Mouse (Mus musculus): ENCODE measurements around the gene Grb7. TPM values are rescaled to one million over a fixed set of nuclear protein-coding genes. Genes with fewer than 3 reads are reported as not detected.

Grb7 gene
- total RNA-seq, 2 experiments from 2014 or later = 0.21 to 0.30 TPM

- no peak for DNase-seq
These were observed 24.6 kb downstream of the Grb7 start for GRCm38 (mm10) chr11:98470795-98471194.

GRCm38 (mm10) chr11:98472696-98473095 is 26.5 kb downstream of the Grb7 start:
- no peak for DNase-seq

GRCm38 (mm10) chr11:98473916-98474479 is 27.8 kb downstream of the Grb7 start:
- DNase-seq = no peak

- DNase-seq = no peak
These were observed 28.8 kb downstream of the Grb7 start for GRCm38 (mm10) chr11:98474967-98475366.

GRCm38 (mm10) chr11:98475630-98476433 is 29.6 kb downstream of the Grb7 start:
- no peak for DNase-seq

GRCm38 (mm10) chr11:98476434-98476807 is 30.2 kb downstream of the Grb7 start:
- no peak for DNase-seq

- no peak for DNase-seq
These were observed 31.0 kb downstream of the Grb7 start for GRCm38 (mm10) chr11:98477011-98477701.

- no peak for DNase-seq
These were observed 33.1 kb downstream of the Grb7 start for GRCm38 (mm10) chr11:98479026-98479939.

GRCm38 (mm10) chr11:98479940-98480497 is 33.8 kb downstream of the Grb7 start:
- DNase-seq = no peak

GRCm38 (mm10) chr11:98481231-98481630 is 35.0 kb downstream of the Grb7 start:
- DNase-seq = no peak

GRCm38 (mm10) chr11:98482067-98482466 is 35.9 kb downstream of the Grb7 start:
- no peak for DNase-seq

- DNase-seq = no peak
These were observed 39.6 kb downstream of the Grb7 start for GRCm38 (mm10) chr11:98485749-98486148.

- DNase-seq = no peak
These were observed 41.4 kb downstream of the Grb7 start for GRCm38 (mm10) chr11:98487526-98488040.

- DNase-seq = no peak
These were observed 42.5 kb downstream of the Grb7 start for GRCm38 (mm10) chr11:98488540-98489234.

GRCm38 (mm10) chr11:98491571-98491970 is 45.4 kb downstream of the Grb7 start:
- no peak for DNase-seq

- DNase-seq = peak in 1 of 2 experiments; percentile 11
These were observed 46.8 kb downstream of the Grb7 start for GRCm38 (mm10) chr11:98492959-98493358.

GRCm38 (mm10) chr11:98493394-98493793 is 47.2 kb downstream of the Grb7 start:
- DNase-seq = no peak

GRCm38 (mm10) chr11:98495176-98495719 is 49.1 kb downstream of the Grb7 start:
- DNase-seq = no peak

GRCm38 (mm10) chr11:98497388-98498288 is 51.4 kb downstream of the Grb7 start:
- peak; percentile 5 to 56 for DNase-seq

- DNase-seq = no peak
These were observed 58.7 kb downstream of the Grb7 start for GRCm38 (mm10) chr11:98504926-98505325.
